In the genomic region with DNA sequence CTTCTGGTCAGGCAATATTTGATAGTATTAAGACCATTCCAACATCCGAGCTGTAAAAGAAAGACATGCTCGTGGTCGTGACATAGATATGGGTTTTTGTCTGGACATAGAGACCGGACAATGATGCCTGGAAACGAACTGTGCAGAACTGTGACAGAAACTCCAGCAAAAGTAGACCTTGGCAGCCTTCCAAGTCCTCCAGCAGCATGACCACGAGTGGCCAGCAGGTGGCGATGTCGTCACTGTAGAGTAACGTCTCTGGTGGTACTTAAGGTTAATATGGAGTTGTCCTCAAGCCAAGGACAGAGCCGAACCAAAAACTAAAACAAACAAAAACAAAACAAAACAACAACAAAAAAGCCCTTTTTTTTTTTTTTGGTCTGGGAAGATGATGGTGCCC, we compare ENCODE assay signal across 7 mouse cellular contexts.
DNase-seq lines count a peak whose midpoint lies in the region; ATAC-seq and TF ChIP-seq lines count a peak whose summit lies in the region.

No protein-coding gene starts in this region.

- no peak overlapping the region for H3K9ac ChIP-seq in heart, adult 2 months (ENCODE audit: low read depth, low read length)

- H3K27me3 ChIP-seq in heart, adult 2 months (ENCODE audit: control insufficient read depth, insufficient read depth, low read length), result no peaks in the 10 kb centered on the region

- no peaks in the 10 kb centered on the region for H3K4me1 ChIP-seq in heart, adult 2 months (ENCODE audit: control insufficient read depth, insufficient read depth, low read length)

- no peak overlapping the region for H3K27ac ChIP-seq in heart, adult 2 months
- H3K27ac ChIP-seq in layer of hippocampus, adult 2 months, result no peak overlapping the region

- DNase-seq in WW6 (ENCODE audit: low read depth, low spot score), result peak; percentile 20
- peak; percentile 87 to 96 for DNase-seq in cerebellum, postnatal 4 days (ENCODE audit: low spot score in 2 of 2)
- DNase-seq in heart, adult 2 months, result peak; percentile 70 to 90
- peak; percentile 73 to 88 for DNase-seq in layer of hippocampus, adult 2 months (ENCODE audit: low spot score in 2 of 2)
- peak; percentile 76 for DNase-seq in lung, postnatal 25 days (ENCODE audit: low spot score)
- peak; percentile 46 for DNase-seq in spleen, adult 12 weeks (ENCODE audit: low spot score)

- H3K36me3 ChIP-seq in heart, adult 2 months (ENCODE audit: control insufficient read depth, insufficient read depth, low read length), result no peaks in the 10 kb centered on the region

- 10% methylated on average over 10 of the region's 10 CpGs for WGBS in heart, adult 2 months

- no peak for TF ChIP-seq POLR2A in heart, adult 2 months (IDR thresholded peaks at IDR 0.05; ENCODE audit: insufficient read depth, low read depth, low read length)

- intact Hi-C loops in heart, adult 2 months (cut with DNase I), result loop anchor here (1.0 to 5.0 kb wide), 2 partner anchors 197 to 255 kb away; no protein-coding TSS in a partner anchor

- TF ChIP-seq CTCF in heart, adult 2 months (IDR thresholded peaks at IDR 0.05), result peak; percentile 91
- TF ChIP-seq CTCF in layer of hippocampus, adult 2 months (conservative IDR thresholded peaks at IDR 0.05), result peak; percentile 94

- ATAC-seq in CD4-positive, CD25-positive, alpha-beta regulatory T cell, adult 4 months, result peak; percentile 76

- no peak overlapping the region for H3K4me3 ChIP-seq in heart, adult 2 months
- no peak overlapping the region; the same call in 1 of the 2 replicates for H3K4me3 ChIP-seq in layer of hippocampus, adult 2 months

- TF ChIP-seq EP300 in heart, adult 2 months (IDR thresholded peaks at IDR 0.05; ENCODE audit: insufficient read depth, low read depth, low read length), result peak; percentile 77

- no peaks in the 10 kb centered on the region for H3K79me2 ChIP-seq in heart, adult 2 months (replicated peaks; ENCODE audit: control insufficient read depth, insufficient read depth, low read length)

Comparison
In these comparisons a context has a peak if more than half of its experiments do, and no peak if none do; other contexts are left out.
1. DNase-seq: peak in every context shown above with its lines; median percentile 92 in cerebellum, postnatal 4 days; 80 in layer of hippocampus, adult 2 months; 80 in heart, adult 2 months; 76 in lung, postnatal 25 days; 46 in spleen, adult 12 weeks; 20 in WW6.